Mouse (Mus musculus) liver, embryonic 15.5 days (tissue): Measurements from ENCODE around the gene Sema3b. TPM values are rescaled to one million over a fixed set of nuclear protein-coding genes. Genes with fewer than 3 reads are reported as not detected.

Source experiments
- ATAC-seq: fragments of 200-750 bp; cut with Nextera tagmentation; 2 replicates; pipeline ENCODE4 v1.8.0; 2017; ENCODE audit warnings: moderate number of reproducible peaks, mild to moderate bottlenecking, moderate library complexity; ENCODE audit not compliant: insufficient read depth
- H3K27ac ChIP-seq: fragments of 300-500 bp; sonication (generic); replicated peaks from 2 replicates; pipeline ENCODE4 v1.5.1; 2015; ENCODE audit warnings: mild to moderate bottlenecking, inconsistent platforms
- H3K27me3 ChIP-seq: fragments of 300-500 bp; sonication (generic); 2 replicates; pipeline ENCODE4 v1.6.1; 2015; ENCODE audit warnings: mild to moderate bottlenecking, inconsistent platforms
- H3K36me3 ChIP-seq: fragments of 300-500 bp; sonication (generic); replicated peaks from 2 replicates; pipeline ENCODE4 v1.6.1; 2015; ENCODE audit warnings: moderate library complexity, mild to moderate bottlenecking, inconsistent platforms
- H3K4me1 ChIP-seq: fragments of 300-500 bp; sonication (generic); replicated peaks from 2 replicates; pipeline ENCODE4 v1.6.1; 2015; ENCODE audit warnings: inconsistent platforms
- H3K4me2 ChIP-seq: fragments of 300-500 bp; sonication (generic); 2 replicates; pipeline ENCODE4 v1.6.1; 2015; ENCODE audit warnings: moderate library complexity, mild to moderate bottlenecking, inconsistent platforms
- H3K4me3 ChIP-seq: fragments of 300-500 bp; sonication (generic); replicated peaks from 2 replicates; pipeline ENCODE4 v1.5.1; 2015; ENCODE audit warnings: mild to moderate bottlenecking, inconsistent platforms
- H3K9ac ChIP-seq: fragments of 300-500 bp; sonication (generic); 2 replicates; pipeline ENCODE4 v1.6.1; 2015; ENCODE audit warnings: moderate library complexity, mild to moderate bottlenecking, inconsistent platforms
- H3K9me3 ChIP-seq: fragments of 300-500 bp; sonication (generic); replicated peaks from 2 replicates; pipeline ENCODE4 v1.6.1; 2016; ENCODE audit warnings: inconsistent platforms
- WGBS: fragments of 180-500 bp; shearing (Covaris S2); methylation state at CpG from one replicate; pipeline ENCODE4 v1.1.7; 2015; ENCODE audit warnings: mixed read lengths; ENCODE audit not compliant: insufficient replicate concordance; 5-methylcytosine and 5-hydroxymethylcytosine counted together
- polyA plus RNA-seq: library from polyadenylated mRNA; unstranded; fragments of >200 nt; fragmentation: Nextera tagmentation; extraction: Ambion mirVana; gene quantifications from 2 replicates; pipeline ENCODE4 v1.2.1, GENCODE M21; 2015

Sema3b gene
- polyA plus RNA-seq, 1 experiment from 2014 or later = 0.74 TPM

DNA sequence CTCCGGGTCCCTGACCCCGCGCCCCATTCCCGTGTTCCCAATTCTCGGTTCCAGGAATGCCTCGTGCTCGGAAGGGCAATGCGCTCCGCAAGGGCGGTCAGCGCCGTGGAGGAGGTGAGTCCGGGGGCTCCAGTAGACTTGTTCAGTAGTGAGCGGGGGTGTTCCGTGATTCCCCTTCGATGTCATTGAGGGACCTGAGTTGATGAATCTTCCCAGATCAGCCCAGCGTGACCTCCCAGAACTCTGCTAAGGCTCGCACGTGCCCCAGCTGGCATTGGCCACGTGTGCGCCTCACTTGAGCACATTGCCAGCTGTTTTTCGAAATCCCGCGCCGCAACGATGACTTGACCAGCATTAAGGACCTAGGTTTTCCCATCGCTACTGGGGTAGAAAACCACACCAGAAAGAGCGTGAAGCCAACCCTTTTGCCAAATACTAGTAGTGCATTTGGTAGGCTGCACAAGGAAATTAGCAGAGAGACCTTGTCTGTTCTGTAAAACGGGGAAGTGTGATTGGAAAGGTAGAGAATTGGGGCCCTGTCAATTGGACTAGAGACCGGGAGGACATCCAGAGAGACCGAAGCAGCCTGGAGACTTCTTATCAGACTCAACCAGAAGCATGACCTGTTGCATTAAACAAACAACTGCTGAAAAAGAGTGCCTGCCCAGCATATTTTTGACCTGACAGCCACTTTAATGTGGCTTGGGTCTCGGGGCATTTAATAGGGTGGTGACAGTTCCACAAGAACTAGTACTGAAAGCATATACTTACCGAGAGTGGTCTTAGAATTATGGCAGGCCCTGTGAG is 21.0 kb downstream of the Sema3b start:
- peak overlapping the region; percentile 96 for H3K27ac ChIP-seq
- H3K36me3 ChIP-seq = peaks cover 60% of the 10 kb centered on the region
- WGBS = 2% methylated on average over 33 of the region's 33 CpGs
- H3K4me2 ChIP-seq = peak overlapping the region; percentile 82
- no peaks in the 10 kb centered on the region for H3K27me3 ChIP-seq
- no peaks in the 10 kb centered on the region for H3K9me3 ChIP-seq
- H3K9ac ChIP-seq = peak overlapping the region; percentile 83
- peaks cover 75% of the 10 kb centered on the region for H3K4me1 ChIP-seq
- H3K4me3 ChIP-seq = peak overlapping the region; percentile 78
- ATAC-seq = peak; percentile 10

DNA sequence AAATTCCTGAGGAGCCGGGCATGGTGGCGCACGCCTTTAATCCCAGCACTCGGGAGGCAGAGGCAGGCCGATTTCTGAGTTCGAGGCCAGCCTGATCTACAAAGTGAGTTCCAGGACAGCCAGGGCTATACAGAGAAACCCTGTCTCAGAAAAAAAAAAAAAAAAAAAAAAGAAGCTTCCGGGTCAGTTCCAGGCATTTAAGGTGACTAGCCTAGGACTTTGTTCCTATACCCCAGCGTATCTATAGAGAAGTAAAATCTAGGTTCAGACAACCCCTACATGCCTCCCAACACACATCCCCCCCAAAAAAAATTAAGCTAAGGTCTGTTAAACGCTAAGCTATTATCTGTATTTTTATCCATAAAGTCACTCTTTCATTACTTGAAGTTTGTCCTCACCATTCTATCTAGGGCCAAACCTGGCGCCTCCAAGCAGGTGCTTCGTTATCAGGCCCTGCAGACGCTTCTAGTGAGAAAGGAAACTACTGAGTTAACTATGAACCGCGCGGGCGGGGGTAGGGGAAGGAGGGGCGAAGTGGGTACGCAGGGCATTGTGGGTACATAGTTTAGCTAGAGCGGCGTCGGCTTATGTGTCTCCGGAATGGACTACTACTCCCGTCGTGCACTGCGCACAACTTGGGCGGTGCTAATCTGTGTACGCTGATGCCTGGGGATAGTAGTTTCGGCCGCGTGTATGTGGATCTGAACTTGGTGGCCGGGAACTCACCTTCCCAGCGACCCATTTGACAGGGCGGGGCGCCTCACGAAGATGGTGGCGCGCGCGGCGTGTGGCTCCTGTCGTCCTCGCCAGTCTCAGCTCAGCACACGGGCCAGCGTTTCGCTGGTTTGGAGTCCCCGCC is 21.8 kb downstream of the Sema3b start, which contains the start of gene Ifrd2:
Gene Ifrd2, plus strand, starts transcription at position 669 of the 859 bp plus-strand sequence.
- Histone ChIP-seq H3K4me1 (peaks cover 82% of the 10 kb centered on the region), H3K9me3 (no peaks in the 10 kb centered on the region), H3K4me3 (peak within 1 kb of the TSS; percentile 78), H3K27ac (peak within 1 kb of the TSS; percentile 96), H3K27me3 (no peaks in the 10 kb centered on the region), H3K36me3 (peaks cover 54% of the 10 kb centered on the region), H3K9ac (peak within 1 kb of the TSS; percentile 83), H3K4me2 (peak within 1 kb of the TSS; percentile 82)
- 8% methylated on average over 46 of the region's 46 CpGs for WGBS
- ATAC-seq = peak; percentile 93

DNA sequence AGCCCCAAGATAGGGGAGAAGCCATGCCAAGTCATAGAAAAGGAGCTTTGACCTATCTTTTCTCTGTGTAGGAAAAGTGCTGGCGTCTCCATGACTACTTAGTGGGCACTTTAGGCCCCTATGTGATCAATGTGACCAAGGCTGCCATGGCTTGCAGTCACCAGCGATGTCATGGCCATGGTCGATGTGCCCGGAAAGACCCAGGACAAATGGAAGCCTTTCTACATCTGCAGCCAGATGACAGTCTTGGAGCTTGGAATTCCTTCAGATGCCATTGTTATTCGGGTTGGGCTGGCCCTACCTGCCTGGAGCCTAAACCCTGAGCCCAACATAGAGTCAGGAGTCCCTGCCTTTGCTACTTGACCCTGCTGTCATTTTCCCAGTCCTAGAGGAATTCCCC is 22.5 kb downstream of the Sema3b start:
- ATAC-seq = no peak
- Histone ChIP-seq H3K9ac (peak overlapping the region; percentile 57), H3K4me1 (peaks cover 86% of the 10 kb centered on the region), H3K4me3 (peak overlapping the region; percentile 78), H3K27me3 (no peaks in the 10 kb centered on the region), H3K4me2 (peak overlapping the region; percentile 82), H3K9me3 (no peaks in the 10 kb centered on the region), H3K36me3 (peaks cover 47% of the 10 kb centered on the region), H3K27ac (peak overlapping the region; percentile 96)
- 77% methylated on average over 5 of the region's 5 CpGs for WGBS

DNA sequence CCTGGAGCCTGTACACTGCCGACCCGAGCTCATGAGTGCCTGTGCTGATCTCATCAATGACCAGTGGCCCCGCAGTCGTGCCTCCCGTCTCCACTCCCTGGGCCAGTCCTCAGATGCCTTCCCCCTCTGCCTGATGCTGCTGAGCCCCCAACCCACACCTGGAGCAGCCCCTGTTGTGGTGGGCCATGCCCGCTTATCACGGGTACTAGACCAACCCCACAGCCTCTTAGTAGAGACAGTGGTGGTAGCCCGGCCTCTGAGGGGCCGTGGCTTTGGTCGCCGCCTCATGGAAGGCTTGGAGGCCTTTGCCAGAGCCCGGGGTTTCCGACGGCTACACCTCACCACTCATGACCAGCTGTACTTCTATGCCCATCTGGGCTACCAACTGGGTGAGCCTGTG is 25.9 kb downstream of the Sema3b start:
- ATAC-seq = no peak
- Histone ChIP-seq H3K4me3 (no peak overlapping the region), H3K9me3 (no peaks in the 10 kb centered on the region), H3K27ac (peak overlapping the region; percentile 96; the same call in 1 of the 2 replicates), H3K4me1 (peaks cover 83% of the 10 kb centered on the region), H3K27me3 (no peaks in the 10 kb centered on the region), H3K4me2 (no peak overlapping the region), H3K36me3 (peaks cover 22% of the 10 kb centered on the region), H3K9ac (no peak overlapping the region)
- 87% methylated on average over 14 of the region's 14 CpGs for WGBS

DNA sequence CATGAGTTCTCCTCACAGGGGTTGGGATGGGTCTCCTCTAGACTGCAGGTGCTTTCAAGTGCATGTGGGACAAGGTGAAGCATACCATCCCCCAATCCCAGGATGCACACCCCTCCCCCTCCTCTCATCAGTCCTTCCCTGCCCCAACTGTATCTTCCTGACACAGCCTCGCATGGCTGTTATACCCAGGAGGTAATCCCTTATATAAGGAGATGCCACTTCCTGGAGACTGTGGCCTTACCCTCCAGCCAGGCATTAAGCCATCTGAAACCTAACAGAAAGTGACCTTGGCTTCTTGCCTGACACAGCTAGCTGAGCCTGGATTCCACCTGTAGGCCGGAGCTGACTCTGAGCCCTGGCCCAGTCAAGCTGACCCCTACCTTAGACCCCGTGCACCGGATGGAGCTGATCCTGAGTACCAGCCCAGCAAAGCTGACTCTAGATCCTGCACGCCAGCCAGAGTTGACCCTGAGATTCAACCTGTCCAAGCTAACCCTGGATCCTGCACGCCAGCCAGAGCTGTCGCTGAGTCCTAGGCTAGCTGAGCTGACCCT is 26.4 kb downstream of the Sema3b start:
- Histone ChIP-seq H3K4me1 (peaks cover 89% of the 10 kb centered on the region), H3K36me3 (peaks cover 22% of the 10 kb centered on the region), H3K4me2 (peak overlapping the region; percentile 80; the same call in 1 of the 2 replicates), H3K4me3 (no peak overlapping the region), H3K27ac (peak overlapping the region; percentile 96), H3K27me3 (no peaks in the 10 kb centered on the region), H3K9ac (peak overlapping the region; percentile 70; the same call in 1 of the 2 replicates), H3K9me3 (no peaks in the 10 kb centered on the region)
- WGBS = 81% methylated on average over 7 of the region's 7 CpGs
- ATAC-seq = no peak

DNA sequence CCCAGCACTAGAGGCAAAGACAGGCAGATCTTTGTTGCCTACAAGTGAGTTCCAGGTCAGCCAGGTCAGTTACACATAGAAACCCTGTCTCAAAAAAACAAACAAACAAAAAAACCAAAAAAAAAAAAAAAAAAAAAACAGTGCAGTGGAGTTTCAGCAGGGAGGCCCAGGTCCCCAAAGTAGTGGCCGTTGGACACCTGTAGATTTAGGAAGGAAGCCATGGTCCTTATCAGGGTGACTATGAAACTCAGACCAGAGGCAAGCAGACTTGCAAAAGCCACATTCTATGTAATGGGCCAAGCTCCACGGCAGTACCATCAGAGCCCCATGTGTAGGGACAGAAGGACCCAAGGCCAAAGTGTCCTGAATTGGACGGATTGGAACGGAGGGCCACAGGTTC is 27.4 kb downstream of the Sema3b start:
- H3K4me1 ChIP-seq = peaks cover 94% of the 10 kb centered on the region
- H3K27ac ChIP-seq = peak overlapping the region; percentile 96
- H3K4me3 ChIP-seq = peak overlapping the region; percentile 64
- no peaks in the 10 kb centered on the region for H3K9me3 ChIP-seq
- H3K9ac ChIP-seq = peak overlapping the region; percentile 70
- H3K36me3 ChIP-seq = peaks cover 22% of the 10 kb centered on the region
- no peaks in the 10 kb centered on the region for H3K27me3 ChIP-seq
- WGBS = 23% methylated on average over 4 of the region's 4 CpGs
- H3K4me2 ChIP-seq = peak overlapping the region; percentile 80
- no peak for ATAC-seq

DNA sequence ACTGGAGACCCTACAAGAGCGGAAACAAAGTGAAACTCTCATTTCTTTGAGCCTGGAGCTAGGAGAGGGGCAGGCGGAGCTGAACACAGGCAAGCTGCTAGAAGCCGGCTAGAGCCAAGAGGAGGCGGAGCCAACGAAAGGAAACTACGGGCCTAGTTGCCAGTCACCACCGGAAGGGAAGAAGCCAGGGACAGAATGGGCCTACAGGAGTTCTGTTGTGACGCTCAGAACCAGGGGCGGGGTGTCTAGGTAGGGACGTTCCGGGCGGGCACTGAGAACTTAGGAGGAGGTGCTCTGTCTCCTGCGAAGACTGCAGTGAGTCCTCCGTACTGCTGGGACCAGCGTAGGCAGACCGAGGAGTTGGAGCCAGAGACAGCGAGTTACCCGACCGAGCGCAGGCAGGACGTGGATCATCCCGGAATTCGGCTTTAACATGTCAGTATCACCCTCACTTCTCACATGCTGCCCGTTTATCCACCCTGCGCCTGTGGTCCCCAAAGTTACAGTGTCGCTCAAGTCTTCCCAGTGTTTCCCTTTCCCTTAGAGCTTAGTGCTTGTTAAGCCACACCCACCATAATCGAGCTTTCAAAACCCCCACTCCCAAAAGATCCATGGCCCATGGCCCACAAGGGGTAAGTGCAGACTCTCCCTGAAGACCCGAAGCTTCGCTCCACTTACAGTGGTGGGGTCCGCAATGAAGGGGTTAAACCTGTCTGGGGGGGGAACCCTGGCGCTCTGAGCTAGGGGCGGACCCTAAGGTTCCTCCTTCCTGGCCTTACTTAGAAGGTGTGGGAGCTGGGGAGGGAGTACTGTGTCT is 28.3 kb downstream of the Sema3b start, which contains the start of gene Hyal3:
Gene Hyal3, plus strand, starts transcription at position 318 of the 817 bp plus-strand sequence.
- no peaks in the 10 kb centered on the region for H3K9me3 ChIP-seq
- H3K4me1 ChIP-seq = peaks cover 94% of the 10 kb centered on the region
- peak within 1 kb of the TSS; percentile 70 for H3K9ac ChIP-seq
- ATAC-seq = peak; percentile 79
- peaks cover 22% of the 10 kb centered on the region for H3K36me3 ChIP-seq
- H3K27ac ChIP-seq = peak within 1 kb of the TSS; percentile 96
- no peaks in the 10 kb centered on the region for H3K27me3 ChIP-seq
- WGBS = under 1% methylated on average over 32 of the region's 32 CpGs
- H3K4me3 ChIP-seq = peak within 1 kb of the TSS; percentile 64
- H3K4me2 ChIP-seq = peak within 1 kb of the TSS; percentile 80

DNA sequence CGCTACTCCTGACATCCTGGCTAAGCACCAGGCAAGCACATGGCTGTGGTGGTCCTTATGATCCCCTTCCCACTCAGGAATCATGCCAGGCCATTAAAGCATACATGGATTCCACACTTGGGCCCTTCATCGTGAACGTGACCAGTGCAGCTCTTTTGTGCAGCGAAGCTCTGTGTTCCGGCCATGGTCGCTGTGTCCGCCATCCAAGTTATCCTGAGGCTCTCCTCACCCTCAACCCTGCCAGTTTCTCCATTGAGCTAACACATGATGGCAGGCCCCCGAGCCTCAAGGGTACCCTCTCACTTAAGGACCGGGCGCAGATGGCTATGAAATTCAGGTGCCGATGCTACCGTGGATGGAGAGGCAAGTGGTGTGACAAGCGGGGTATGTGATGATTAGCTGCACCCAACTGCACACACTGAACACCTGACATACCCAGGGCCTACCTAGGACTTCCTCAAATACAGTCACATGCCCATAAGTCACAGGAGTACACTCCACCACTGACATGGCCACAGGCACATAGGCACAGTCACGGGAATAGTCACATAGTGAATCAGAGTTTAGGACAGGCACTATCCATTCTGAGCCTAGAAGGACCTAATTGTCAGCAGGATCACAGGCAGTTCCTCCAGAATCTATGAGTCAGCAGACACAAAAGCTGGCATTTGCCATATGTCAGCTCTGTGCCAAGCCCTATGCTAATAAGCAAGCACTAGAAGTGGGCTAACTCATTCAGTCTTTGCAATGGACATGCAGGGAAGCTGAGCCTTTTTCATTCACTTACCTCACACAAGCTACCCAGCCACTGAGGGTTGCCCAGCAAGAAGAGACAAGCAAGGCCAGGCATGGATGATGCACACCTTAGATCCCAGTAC is 29.8 kb downstream of the Sema3b start:
- H3K9ac ChIP-seq = no peak overlapping the region
- peaks cover 92% of the 10 kb centered on the region for H3K4me1 ChIP-seq
- H3K4me3 ChIP-seq = no peak overlapping the region
- H3K9me3 ChIP-seq = no peaks in the 10 kb centered on the region
- no peaks in the 10 kb centered on the region for H3K27me3 ChIP-seq
- peak overlapping the region; percentile 96 for H3K27ac ChIP-seq
- H3K36me3 ChIP-seq = peaks cover 20% of the 10 kb centered on the region
- 0 out of 2 replicates have a peak overlapping the region, but pooled peaks have one; percentile 80 for H3K4me2 ChIP-seq
- no peak for ATAC-seq
- 88% methylated on average over 14 of the region's 14 CpGs for WGBS

DNA sequence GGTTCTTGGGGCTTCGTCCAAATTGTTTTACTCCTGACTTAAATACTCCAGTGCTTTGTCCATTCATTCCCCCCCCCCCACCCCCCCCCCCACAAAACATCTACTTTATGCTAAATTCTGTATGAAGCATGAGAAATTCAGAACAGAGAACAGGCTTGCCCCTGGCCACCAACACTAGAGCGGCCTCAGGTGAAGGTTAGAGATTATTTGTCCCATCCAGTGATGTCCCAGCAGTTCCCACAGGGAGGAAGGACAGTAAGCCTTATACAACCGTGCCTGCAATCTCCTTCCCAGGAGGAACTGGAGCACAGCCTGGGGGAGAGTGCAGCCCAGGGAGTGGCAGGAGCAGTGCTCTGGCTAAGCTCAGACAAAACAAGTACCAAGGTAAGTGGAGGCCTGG is 30.4 kb downstream of the Sema3b start, which contains the start of gene Naa80:
Gene Naa80, plus strand, starts transcription at position 301 of the 400 bp plus-strand sequence.
- H3K9me3 ChIP-seq = no peaks in the 10 kb centered on the region
- H3K4me2 ChIP-seq = peak within 1 kb of the TSS; percentile 80
- H3K36me3 ChIP-seq = peaks cover 17% of the 10 kb centered on the region
- peak within 1 kb of the TSS; percentile 96 for H3K27ac ChIP-seq
- WGBS = 73% methylated on average over 3 of the region's 3 CpGs
- H3K4me3 ChIP-seq = no peak within 1 kb of the TSS
- peaks cover 88% of the 10 kb centered on the region for H3K4me1 ChIP-seq
- no peak for ATAC-seq
- H3K9ac ChIP-seq = no peak within 1 kb of the TSS; the same call in 1 of the 2 replicates
- no peaks in the 10 kb centered on the region for H3K27me3 ChIP-seq
